Mouse (Mus musculus) monocyte, adult 59 days (primary cell): ENCODE results near the gene Gtf2h1. TPM values are rescaled to one million over a fixed set of nuclear protein-coding genes. Genes with fewer than 3 reads are reported as not detected.

Experiments
- total RNA-seq, 2 experiments: library from RNA; stranded (reverse); gene quantifications; one replicate each; pipeline ENCODE4 v1.2.4; 2023

Gtf2h1 gene
- 10 to 100 TPM; 45.2 to 51.2 TPM for total RNA-seq

DNA sequence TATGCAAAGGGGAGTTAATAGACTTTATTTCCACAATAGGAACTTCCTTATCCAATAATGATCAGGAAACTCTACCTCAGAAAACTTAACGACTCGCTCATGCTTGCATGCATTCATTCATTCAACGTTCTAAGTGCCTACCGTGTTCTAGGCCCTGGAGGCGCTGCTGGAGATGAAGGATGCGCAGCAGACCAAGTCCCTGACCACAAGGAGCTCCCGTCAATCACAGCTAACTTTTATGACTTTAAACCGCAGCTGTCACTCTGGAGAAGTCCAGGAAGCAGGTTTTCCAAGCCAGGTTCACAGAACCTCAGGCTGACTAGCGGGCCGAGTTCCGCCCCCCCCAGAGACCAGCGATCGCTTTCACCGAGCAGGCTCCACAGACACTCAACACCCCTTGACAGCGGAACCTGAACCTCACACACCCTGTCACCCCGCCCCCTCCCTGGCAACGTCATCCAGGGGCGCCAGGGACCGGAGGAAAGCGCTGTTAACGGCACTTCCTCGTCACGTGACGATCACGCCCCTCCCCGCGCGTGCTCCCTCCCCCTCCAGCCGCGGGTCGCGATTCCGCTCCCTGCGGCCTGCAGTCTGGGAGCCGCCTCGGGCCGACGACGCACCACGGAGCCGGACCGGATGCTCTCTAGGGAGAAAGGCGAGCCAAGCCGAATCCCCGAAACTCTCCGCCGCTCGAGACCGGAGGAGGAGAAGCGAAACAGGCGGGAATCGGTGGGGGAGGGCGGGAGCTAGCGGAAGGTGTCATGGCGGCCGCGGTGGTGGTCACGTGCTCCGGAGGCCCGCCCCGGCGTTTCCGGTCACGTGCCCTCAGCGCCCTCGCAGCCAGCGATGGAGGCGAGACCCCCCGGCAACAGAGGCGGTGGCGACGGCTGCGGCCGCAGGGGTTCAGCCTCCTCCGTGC lies at the start of gene Gtf2h1, which contains the start of gene Hps5:
Gene Gtf2h1 (plus strand): TSS at position 817 of the 919 bp plus-strand sequence.
Gene Hps5 (minus strand): TSS at position 778 of the 919 bp plus-strand sequence.

GRCm38 (mm10) chr7:46751490-46751889 lies 44.4 kb upstream of the Gtf2h1 start, which contains the start of gene Saa2:
Saa2 (plus strand) TSS chr7:46751790.

GRCm38 (mm10) chr7:46840787-46841525 lies 45.1 kb downstream of the Gtf2h1 start, which contains the start of gene Ldha:
Ldha (plus strand) TSS chr7:46841475.

GRCm38 (mm10) chr7:46860996-46861395 lies 65.1 kb downstream of the Gtf2h1 start, which contains the start of gene Ldhc:
Ldhc (plus strand) TSS chr7:46861203.

Other genes starting within 250 kb of the Gtf2h1 start
- 10 to 100 TPM; 13.5 to 16.1 TPM for gene Sergef, start 156.3 kb upstream of the Gtf2h1 start, total RNA-seq
- under 1 TPM in 1 of 2 experiments, not detected in 1; 0.24 TPM for gene Tph1, start 123.6 kb upstream of the Gtf2h1 start, total RNA-seq
- gene Saal1, start 85.4 kb upstream of the Gtf2h1 start, total RNA-seq = 1 to 10 TPM; 5.8 to 7.5 TPM
- gene Saa3, start 80.4 kb upstream of the Gtf2h1 start, total RNA-seq = 10 to 100 TPM in 1 of 2 experiments, 1 to 10 TPM in 1; 7.7 to 25.8 TPM
- not detected for gene Saa4, start 63.5 kb upstream of the Gtf2h1 start, total RNA-seq
- gene Saa1, start 53.1 kb upstream of the Gtf2h1 start, total RNA-seq = not detected
- not detected for gene Saa2, start 44.3 kb upstream of the Gtf2h1 start, total RNA-seq
- 10 to 100 TPM; 72.8 to 83.2 TPM for gene Hps5, start within 50 bp of the Gtf2h1 start, total RNA-seq
- 100 to 1,000 TPM; 165 to 177 TPM for gene Ldha, start 45.4 kb downstream of the Gtf2h1 start, total RNA-seq
- gene Ldhc, start 65.1 kb downstream of the Gtf2h1 start, total RNA-seq = not detected
- gene Tsg101, start 123.9 kb downstream of the Gtf2h1 start, total RNA-seq = 10 to 100 TPM; 60.2 to 69.5 TPM
- gene Uevld, start 162.4 kb downstream of the Gtf2h1 start, total RNA-seq = 1 to 10 TPM; 9.4 to 9.7 TPM
- not detected for gene Gm9999, start 187.5 kb downstream of the Gtf2h1 start, total RNA-seq
- gene Spty2d1, start 212.3 kb downstream of the Gtf2h1 start, total RNA-seq = 10 to 100 TPM; 72.0 to 81.5 TPM